Mouse (Mus musculus) ovary, adult 18-20 months (tissue): Measurements from ENCODE around the gene Hpdl.
"Not testable (repeated sequence)": the region's sequence is repeated elsewhere in the genome, so short reads cannot be mapped to it uniquely, and the experiment has no call there.

Source experiments
- DNase-seq: peaks from one replicate; pipeline ENCODE4 v3.0.0; 2022; ENCODE audit warnings: low spot score, mixed read lengths

Gene Hpdl

GRCm38 (mm10) chr4:116821694-116822016 is at the start of gene Hpdl:
Gene Hpdl (minus strand): TSS chr4:116821707.
- no peak for DNase-seq

GRCm38 (mm10) chr4:116869898-116870297 is 48.4 kb upstream of the Hpdl start:
- no peak for DNase-seq

GRCm38 (mm10) chr4:116862023-116862422 is 40.5 kb upstream of the Hpdl start:
- DNase-seq = no peak

- DNase-seq = no peak
Measured at GRCm38 (mm10) chr4:116859711-116860110, 38.2 kb upstream of the Hpdl start.

GRCm38 (mm10) chr4:116857203-116857602 is 35.7 kb upstream of the Hpdl start:
- no peak for DNase-seq

- DNase-seq = no peak
Measured at GRCm38 (mm10) chr4:116854286-116854685, 32.8 kb upstream of the Hpdl start.

- no peak for DNase-seq
Measured at GRCm38 (mm10) chr4:116849901-116850300, 28.4 kb upstream of the Hpdl start.

- DNase-seq = no peak
Measured at GRCm38 (mm10) chr4:116844324-116844723, 22.8 kb upstream of the Hpdl start.

- no peak for DNase-seq
Measured at GRCm38 (mm10) chr4:116840841-116841240, 19.3 kb upstream of the Hpdl start.

- not testable (repeated sequence) for DNase-seq
Measured at GRCm38 (mm10) chr4:116840096-116840495, 18.6 kb upstream of the Hpdl start.

GRCm38 (mm10) chr4:116838999-116839398 is 17.5 kb upstream of the Hpdl start:
- DNase-seq = no peak

GRCm38 (mm10) chr4:116830070-116830368 is 8.5 kb upstream of the Hpdl start:
- no peak for DNase-seq

- no peak for DNase-seq
Measured at GRCm38 (mm10) chr4:116829364-116830069, 8.0 kb upstream of the Hpdl start.

GRCm38 (mm10) chr4:116827819-116828218 is 6.3 kb upstream of the Hpdl start:
- no peak for DNase-seq

GRCm38 (mm10) chr4:116824541-116825004 is 3.1 kb upstream of the Hpdl start:
- peak; percentile 60 for DNase-seq

- peak; percentile 69 for DNase-seq
Measured at GRCm38 (mm10) chr4:116820902-116821693, 409 bp downstream of the Hpdl start.

GRCm38 (mm10) chr4:116819968-116820901 is 1.3 kb downstream of the Hpdl start:
- no peak for DNase-seq

- DNase-seq = no peak
Measured at GRCm38 (mm10) chr4:116817486-116817885, 4.0 kb downstream of the Hpdl start.

- DNase-seq = no peak
Measured at GRCm38 (mm10) chr4:116815276-116815675, 6.2 kb downstream of the Hpdl start.

- no peak for DNase-seq
Measured at GRCm38 (mm10) chr4:116811012-116811411, 10.5 kb downstream of the Hpdl start.

- peak; percentile 94 for DNase-seq
Measured at GRCm38 (mm10) chr4:116807197-116808129, 14.0 kb downstream of the Hpdl start, which contains the start of the genes Toe1 and Mutyh. Gene Toe1 (minus strand): TSS chr4:116807640. Gene Mutyh (plus strand): TSS chr4:116807723.
